27 mouse cellular contexts compared by ENCODE assay signal in genomic region chr19:16994260-16994659, GRCm38 (mm10).
"Had no signal": no experiment of that assay in that cellular context is flagged by ENCODE, and none has a peak within 500 bp of the region (broad histone marks: within the 10 kb centered on the region; RNA-seq: fewer than 3 reads in every experiment).

No protein-coding gene starts in this region.

- H3K4me3 ChIP-seq: gastrocnemius, adult 2 months; heart, adult 2 months; heart, embryonic 12.5 days; hindbrain, embryonic 10.5 days; hindbrain, embryonic 12.5 days; intestine, embryonic 15.5 days; layer of hippocampus, adult 2 months; limb, embryonic 13.5 days; limb, embryonic 15.5 days; liver, embryonic 15.5 days had no signal

- H3K9me3 ChIP-seq: heart, embryonic 12.5 days; hindbrain, embryonic 10.5 days; hindbrain, embryonic 12.5 days; intestine, embryonic 15.5 days; limb, embryonic 13.5 days; limb, embryonic 15.5 days; liver, embryonic 15.5 days had no signal

- DNase-seq: gastrocnemius, adult 2 months; gastrocnemius, postnatal 10 days; gastrocnemius, postnatal 25 days; heart, adult 2 months; heart, postnatal 10 days; heart, postnatal 4 days; kidney, adult 18-20 months; kidney, adult 8-10 months; kidney, postnatal 10 days; kidney, postnatal 25 days; kidney, postnatal 4 days; layer of hippocampus, adult 9-11 months; layer of hippocampus, postnatal 36 days; left cerebral cortex, postnatal 4 days had no signal

- H3K27ac ChIP-seq: gastrocnemius, adult 2 months; heart, adult 2 months; hindbrain, embryonic 10.5 days; hindbrain, embryonic 12.5 days; hindbrain, embryonic 14.5 days; intestine, embryonic 15.5 days; layer of hippocampus, adult 2 months; limb, embryonic 13.5 days; limb, embryonic 15.5 days; liver, embryonic 15.5 days had no signal

- H3K4me1 ChIP-seq: heart, embryonic 12.5 days; hindbrain, embryonic 10.5 days; hindbrain, embryonic 12.5 days; intestine, embryonic 15.5 days had no signal

- H3K36me3 ChIP-seq: heart, embryonic 12.5 days; hindbrain, embryonic 10.5 days; hindbrain, embryonic 12.5 days; intestine, embryonic 15.5 days; limb, embryonic 13.5 days; limb, embryonic 15.5 days; liver, embryonic 15.5 days had no signal

- ATAC-seq: hindbrain, embryonic 16.5 days; inflammation-experienced regulatory T-cells, adult 6 months; intestine, embryonic 15.5 days; intestine, postnatal 0 days had no signal

- H3K27me3 ChIP-seq: heart, embryonic 12.5 days; hindbrain, embryonic 12.5 days; intestine, embryonic 15.5 days; limb, embryonic 13.5 days; limb, embryonic 15.5 days; liver, embryonic 15.5 days had no signal

- H3K9ac ChIP-seq: heart, embryonic 12.5 days; hindbrain, embryonic 12.5 days; hindbrain, embryonic 14.5 days; intestine, embryonic 15.5 days; limb, embryonic 13.5 days; limb, embryonic 15.5 days; liver, embryonic 15.5 days had no signal

- H3K4me2 ChIP-seq: heart, embryonic 12.5 days; hindbrain, embryonic 12.5 days; hindbrain, embryonic 14.5 days; intestine, embryonic 15.5 days; limb, embryonic 13.5 days; limb, embryonic 15.5 days; liver, embryonic 11.5 days; liver, embryonic 15.5 days had no signal
